Mouse (Mus musculus): Measurements from ENCODE around the gene Slc7a7. TPM values are rescaled to one million over a fixed set of nuclear protein-coding genes. Genes with fewer than 3 reads are reported as not detected.

Slc7a7 gene
- polyA plus RNA-seq (2015; fragmentation: Nextera tagmentation; extraction: Ambion mirVana) = 5.2 and 7.3 TPM in 2 replicates

DNA sequence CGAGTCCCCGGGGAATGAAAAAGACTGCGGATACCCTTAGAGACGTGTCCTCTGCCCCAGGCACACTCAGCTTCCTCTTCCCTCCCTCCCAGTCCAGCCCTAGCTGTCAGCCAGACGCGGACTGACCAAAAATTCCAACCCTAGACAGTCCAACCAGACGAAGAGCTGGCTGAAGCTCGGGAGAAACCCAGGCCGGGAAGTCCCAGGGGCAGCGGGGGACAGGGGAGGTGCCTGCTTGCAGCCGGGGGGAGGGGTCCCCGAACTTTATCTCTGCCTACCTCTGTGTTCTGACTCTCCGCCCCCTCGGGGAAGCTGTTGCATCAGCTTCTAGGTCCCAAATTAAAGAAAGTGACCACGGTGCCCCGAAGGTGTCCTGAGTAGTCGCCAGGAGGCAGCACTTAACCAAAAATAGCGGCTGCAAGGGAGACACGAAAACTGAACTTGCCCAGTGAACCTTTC is at the start of gene Slc7a7:
Slc7a7 (minus strand) TSS at position 158 of the 459 bp plus-strand sequence.

DNA sequence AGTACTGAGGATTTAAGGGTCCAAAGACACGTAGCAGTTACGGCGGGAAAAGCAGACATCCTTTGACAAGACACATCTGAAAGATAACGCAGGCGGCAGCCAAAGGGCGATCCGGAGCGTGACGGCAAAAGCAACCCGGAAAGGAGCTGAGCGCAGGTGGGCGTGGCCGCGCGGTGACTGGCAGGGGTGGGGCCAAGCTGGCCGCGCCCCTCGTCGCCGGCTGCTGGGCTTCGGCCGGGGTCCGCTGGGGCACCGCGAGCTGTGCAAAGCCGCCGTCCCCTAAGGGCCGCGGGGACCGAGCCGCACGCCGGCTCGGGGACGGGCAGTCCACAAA is 46.3 kb upstream of the Slc7a7 start, which contains the start of gene Lrp10:
Lrp10 (plus strand) TSS at position 179 of the 334 bp plus-strand sequence.

DNA sequence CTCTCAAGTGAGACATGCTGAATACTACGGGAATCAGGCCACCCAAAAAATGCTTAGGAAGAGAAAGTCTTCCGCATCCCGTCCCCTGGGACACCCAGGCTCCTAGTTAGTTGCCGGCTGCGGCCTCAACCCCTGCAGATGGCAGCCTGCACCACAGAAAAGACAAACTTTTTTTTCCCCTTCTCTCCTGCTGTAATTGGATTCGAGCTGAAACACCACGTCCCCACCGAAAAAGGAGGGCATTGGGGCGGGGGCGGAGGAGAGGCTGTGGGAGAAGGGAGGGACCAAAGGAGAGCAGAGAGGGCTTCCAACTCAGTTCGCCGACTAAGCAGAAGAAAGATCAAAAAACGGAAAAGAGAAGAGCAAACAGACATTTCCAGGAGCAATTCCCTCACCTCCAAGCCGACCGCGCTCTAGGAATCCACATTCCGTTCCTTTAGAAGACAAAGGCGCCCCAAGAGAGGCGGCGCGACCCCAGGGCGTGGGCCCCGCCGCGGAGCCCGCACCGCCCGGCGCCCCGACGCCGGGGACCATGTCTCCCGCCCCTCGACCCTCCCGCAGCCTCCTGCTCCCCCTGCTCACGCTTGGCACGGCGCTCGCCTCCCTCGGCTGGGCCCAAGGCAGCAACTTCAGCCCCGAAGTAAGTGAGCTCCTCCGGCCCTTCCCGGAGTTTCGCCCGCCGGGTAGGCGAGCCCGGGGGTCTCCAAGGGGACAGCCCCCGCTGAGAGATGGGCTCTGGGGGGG is 13.9 kb upstream of the Slc7a7 start, which contains the start of gene Mmp14:
Mmp14 (plus strand) TSS at position 279 of the 744 bp plus-strand sequence.

DNA sequence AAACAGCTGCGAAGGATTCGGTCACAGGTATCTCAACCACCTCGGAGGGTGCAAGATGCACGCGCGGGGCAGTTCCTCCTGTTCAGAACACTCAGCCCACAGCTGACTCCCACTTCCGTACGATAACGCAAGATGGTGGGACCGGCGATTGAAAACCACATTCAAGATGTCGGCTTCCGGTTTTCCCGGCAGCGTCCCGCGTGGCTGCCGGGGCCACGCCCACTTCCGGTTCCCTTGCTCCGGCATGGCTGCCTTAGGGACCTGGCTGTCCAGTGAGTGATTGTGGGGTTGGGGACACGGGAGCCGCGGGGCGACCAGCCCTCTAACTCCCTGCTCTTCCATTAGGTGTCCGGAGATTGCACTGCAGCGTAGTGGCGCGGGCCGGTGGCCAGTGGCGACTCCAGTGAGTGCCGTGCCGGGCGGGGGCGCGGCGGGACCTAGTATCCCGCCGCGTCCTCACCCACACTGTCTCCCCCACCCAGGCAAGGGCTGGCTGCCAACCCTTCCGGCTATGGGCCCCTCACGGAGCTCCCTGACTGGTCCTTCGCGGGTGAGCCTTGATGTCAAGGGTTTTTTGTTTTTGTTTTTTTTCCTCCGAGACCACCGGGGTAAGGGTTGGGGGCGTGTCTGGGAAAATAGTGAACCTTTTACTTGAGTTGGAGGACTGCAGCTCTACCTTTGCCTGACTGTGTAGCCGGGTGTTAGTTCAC is 9.3 kb upstream of the Slc7a7 start, which contains the start of gene Mrpl52:
Mrpl52 (plus strand) TSS at position 221 of the 710 bp plus-strand sequence.

DNA sequence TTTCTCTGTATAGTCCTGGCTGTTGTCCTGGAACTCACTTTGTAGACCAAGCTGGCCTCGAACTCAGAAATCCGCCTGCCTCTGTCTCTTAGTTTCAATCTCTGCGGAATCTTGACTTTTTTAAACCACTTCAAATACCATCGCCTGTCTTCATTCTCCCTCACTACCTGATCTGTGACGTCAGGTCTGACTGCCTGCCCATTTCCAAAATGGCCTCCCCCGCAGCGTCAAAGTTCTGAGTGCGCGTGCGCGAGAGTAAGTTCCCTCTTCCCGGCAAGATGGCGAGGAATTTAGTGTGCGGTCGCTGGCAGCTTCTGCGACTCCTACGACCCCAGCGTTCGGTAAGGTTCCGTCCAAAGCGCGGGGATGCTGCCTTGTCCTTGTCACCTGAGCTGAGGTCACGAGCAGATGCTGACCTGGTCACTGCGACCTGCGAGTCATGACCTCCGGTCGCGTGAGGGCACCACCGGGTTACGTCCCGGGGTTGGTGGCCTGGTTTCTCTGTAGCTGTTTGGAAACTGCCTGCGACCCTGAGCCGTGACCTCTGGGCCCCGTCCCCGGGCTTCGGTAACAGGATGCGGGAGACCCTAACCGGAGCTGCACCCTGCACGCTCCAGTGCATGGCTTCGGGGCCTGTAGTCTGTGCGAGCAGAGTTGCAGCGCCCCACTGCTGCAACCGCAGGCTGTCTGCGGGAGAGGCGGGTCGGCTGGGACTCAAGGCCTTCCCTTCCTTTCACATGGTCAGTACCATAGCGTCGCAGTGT is 56.8 kb downstream of the Slc7a7 start, which contains the start of gene Oxa1l:
Oxa1l (plus strand) TSS at position 258 of the 764 bp plus-strand sequence.

Other genes starting within 250 kb of the Slc7a7 start
- 236 and 238 TPM in 2 replicates for gene Dad1, start 163.7 kb downstream of the Slc7a7 start, polyA plus RNA-seq (2015; fragmentation: Nextera tagmentation; extraction: Ambion mirVana)
- 24.0 and 30.6 TPM in 2 replicates for gene Abhd4, start 163.6 kb downstream of the Slc7a7 start, polyA plus RNA-seq (2015; fragmentation: Nextera tagmentation; extraction: Ambion mirVana)
- gene Olfr49, start 132.8 kb downstream of the Slc7a7 start, polyA plus RNA-seq (2015; fragmentation: Nextera tagmentation; extraction: Ambion mirVana) = 0.07 TPM in 1 of 2 replicates, not detected in the other
- 32.3 and 35.4 TPM in 2 replicates for gene Oxa1l, start 56.9 kb downstream of the Slc7a7 start, polyA plus RNA-seq (2015; fragmentation: Nextera tagmentation; extraction: Ambion mirVana)
- 330 and 368 TPM in 2 replicates for gene Mrpl52, start 9.1 kb upstream of the Slc7a7 start, polyA plus RNA-seq (2015; fragmentation: Nextera tagmentation; extraction: Ambion mirVana)
- gene Mmp14, start 13.8 kb upstream of the Slc7a7 start, polyA plus RNA-seq (2015; fragmentation: Nextera tagmentation; extraction: Ambion mirVana) = 48.4 and 54.3 TPM in 2 replicates
- 32.4 and 43.0 TPM in 2 replicates for gene Lrp10, start 46.4 kb upstream of the Slc7a7 start, polyA plus RNA-seq (2015; fragmentation: Nextera tagmentation; extraction: Ambion mirVana)
- 0.58 and 0.61 TPM in 2 replicates for gene Rem2, start 58.3 kb upstream of the Slc7a7 start, polyA plus RNA-seq (2015; fragmentation: Nextera tagmentation; extraction: Ambion mirVana)
- gene Prmt5, start 99.7 kb upstream of the Slc7a7 start, polyA plus RNA-seq (2015; fragmentation: Nextera tagmentation; extraction: Ambion mirVana) = 33.7 and 35.1 TPM in 2 replicates
- gene Haus4, start 136.8 kb upstream of the Slc7a7 start, polyA plus RNA-seq (2015; fragmentation: Nextera tagmentation; extraction: Ambion mirVana) = 81.4 and 85.9 TPM in 2 replicates
- 4.4 and 5.9 TPM in 2 replicates for gene Ajuba, start 159.8 kb upstream of the Slc7a7 start, polyA plus RNA-seq (2015; fragmentation: Nextera tagmentation; extraction: Ambion mirVana)
- 2.0 and 3.0 TPM in 2 replicates for gene 4931414P19Rik, start 188.2 kb upstream of the Slc7a7 start, polyA plus RNA-seq (2015; fragmentation: Nextera tagmentation; extraction: Ambion mirVana)
- 209 and 218 TPM in 2 replicates for gene Psmb5, start 200.2 kb upstream of the Slc7a7 start, polyA plus RNA-seq (2015; fragmentation: Nextera tagmentation; extraction: Ambion mirVana)
- gene Psmb11, start 203.7 kb upstream of the Slc7a7 start, polyA plus RNA-seq (2015; fragmentation: Nextera tagmentation; extraction: Ambion mirVana) = not detected in 2 replicates
- gene Gm17606, start 223.2 kb upstream of the Slc7a7 start, polyA plus RNA-seq (2015; fragmentation: Nextera tagmentation; extraction: Ambion mirVana) = not detected in 2 replicates
- 0.53 and 0.63 TPM in 2 replicates for gene Cdh24, start 223.6 kb upstream of the Slc7a7 start, polyA plus RNA-seq (2015; fragmentation: Nextera tagmentation; extraction: Ambion mirVana)